Mouse (Mus musculus) heart, postnatal 14 days (tissue): ENCODE measurements around the gene Aox1. TPM values are rescaled to one million over a fixed set of nuclear protein-coding genes. Genes with fewer than 3 reads are reported as not detected.

Experiments used
- DNase-seq, 2 experiments: peaks; one replicate each; pipeline ENCODE4 v3.0.0; 2021 to 2022
- intact Hi-C: fragments of 180-260 bp; cut with DNase I; formaldehyde crosslinking; loops from one replicate; pipeline ENCODE4 v1.15.1; 2025
- total RNA-seq, 2 experiments: library from RNA; stranded (reverse); gene quantifications; 2 replicates each; pipeline ENCODE4 v1.2.3; 2021

Aox1 gene
- total RNA-seq, 2 experiments from 2014 or later, result 3.9 to 6.5 TPM

DNA sequence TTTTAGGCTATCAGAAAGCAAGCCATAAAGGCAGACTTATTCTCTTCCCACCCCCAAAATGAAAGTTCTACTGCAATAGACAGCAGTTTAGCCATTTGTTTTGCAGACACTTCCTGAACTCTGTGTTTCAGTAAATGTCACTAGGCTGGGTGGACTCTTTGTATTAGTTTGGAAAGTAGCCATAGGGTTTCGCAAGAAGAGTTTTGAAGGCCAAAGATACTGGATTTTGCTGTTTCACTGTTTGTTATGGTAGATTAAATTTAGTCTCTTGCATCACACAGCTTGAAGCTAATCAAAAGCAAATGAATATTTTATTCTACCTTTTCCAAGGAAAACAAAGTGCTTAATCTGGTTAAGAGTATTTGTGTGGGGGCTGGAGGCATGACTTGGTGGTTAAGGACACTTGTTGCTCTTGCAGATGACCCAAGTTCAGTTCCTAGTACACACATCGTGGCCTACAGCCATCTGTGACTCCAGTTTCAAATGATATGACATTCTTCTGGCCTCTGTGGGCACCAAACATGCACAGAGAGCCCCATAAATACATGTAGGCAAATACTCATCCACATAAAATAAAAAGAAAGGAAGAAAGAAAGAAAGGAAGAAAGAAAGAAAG lies 71.9 kb downstream of the Aox1 start:
- DNase-seq, result peak; percentile 28 to 37
- intact Hi-C loops, result no loop called here

DNA sequence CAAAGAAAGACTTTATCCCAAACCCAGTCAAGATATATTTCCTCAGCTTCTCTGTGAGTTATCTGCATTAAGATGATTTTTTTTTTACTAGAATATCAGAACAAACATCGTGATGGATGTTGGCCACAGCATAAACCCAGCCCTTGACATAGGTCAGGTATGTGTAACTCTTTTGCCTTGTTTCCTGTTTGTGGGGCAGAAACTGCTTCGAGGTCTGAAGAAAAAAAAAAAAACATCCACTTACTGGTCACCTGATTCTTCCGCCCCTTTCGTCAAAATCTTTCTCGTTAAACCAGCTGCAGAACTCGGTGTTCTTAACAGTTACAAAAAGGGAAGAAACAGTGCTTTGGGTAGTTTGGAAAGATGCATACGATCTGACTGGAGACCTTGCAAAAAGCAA lies 72.8 kb downstream of the Aox1 start:
- DNase-seq, result no peak
- intact Hi-C loops, result no loop called here

DNA sequence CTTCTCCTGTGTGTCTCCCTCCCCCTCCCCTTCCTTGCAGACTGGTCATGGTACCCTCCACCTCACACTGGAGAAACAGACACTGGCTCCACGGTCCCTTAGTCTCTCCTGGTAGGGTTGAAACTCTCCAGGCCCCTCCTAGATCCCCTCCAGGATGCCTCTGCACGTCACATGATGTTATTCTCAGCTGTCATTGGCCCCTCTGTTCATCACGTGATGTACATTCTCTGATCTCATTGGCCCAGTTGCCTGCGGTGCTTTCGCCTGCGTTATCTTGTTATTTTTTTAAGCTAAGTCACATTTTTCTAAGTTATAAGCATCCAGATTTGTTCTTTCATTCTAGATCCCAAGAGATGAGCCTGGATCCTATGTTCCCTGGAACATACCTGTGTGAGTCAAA lies 76.0 kb downstream of the Aox1 start:
- DNase-seq, result no peak
- intact Hi-C loops, result no loop called here

DNA sequence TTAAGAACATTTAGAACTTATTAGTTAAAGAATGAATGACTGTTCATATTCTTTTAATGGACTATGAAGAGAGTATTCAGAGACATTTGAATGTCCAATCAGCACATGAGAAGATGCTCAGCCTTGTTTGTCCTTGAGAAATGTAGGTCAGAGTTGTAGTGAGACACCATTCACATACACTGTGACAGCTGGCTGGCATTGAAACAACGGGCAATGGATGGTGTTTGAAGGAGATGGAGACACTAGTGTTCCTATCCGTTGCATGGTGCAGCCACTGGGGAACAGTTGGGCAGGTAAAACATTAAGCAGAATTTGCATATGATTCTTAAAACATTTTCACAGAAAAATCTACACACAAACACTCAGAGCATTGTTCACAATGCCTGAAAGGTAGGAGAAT lies 77.3 kb downstream of the Aox1 start:
- DNase-seq, result no peak
- intact Hi-C loops, result no loop called here

DNA sequence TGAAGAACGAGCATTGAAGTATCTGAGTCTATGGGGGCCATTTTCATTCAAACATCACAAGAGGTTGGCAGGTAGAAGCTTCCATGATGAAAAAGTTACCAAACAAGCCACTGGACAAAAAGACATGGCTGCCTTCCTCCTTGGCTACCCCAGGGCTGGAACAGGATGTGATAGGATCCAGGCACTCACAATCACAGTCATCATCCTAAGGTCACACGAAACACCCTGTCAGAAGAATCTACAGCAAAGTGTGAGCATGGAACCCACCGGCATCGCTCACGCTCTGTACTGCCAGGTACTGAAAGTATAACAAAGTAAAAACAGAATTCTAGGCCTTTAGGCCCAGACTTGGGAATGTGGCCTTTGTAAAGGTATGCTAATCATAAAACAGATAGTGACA lies 80.5 kb downstream of the Aox1 start:
- intact Hi-C loops, result no loop called here
- DNase-seq, result no peak

DNA sequence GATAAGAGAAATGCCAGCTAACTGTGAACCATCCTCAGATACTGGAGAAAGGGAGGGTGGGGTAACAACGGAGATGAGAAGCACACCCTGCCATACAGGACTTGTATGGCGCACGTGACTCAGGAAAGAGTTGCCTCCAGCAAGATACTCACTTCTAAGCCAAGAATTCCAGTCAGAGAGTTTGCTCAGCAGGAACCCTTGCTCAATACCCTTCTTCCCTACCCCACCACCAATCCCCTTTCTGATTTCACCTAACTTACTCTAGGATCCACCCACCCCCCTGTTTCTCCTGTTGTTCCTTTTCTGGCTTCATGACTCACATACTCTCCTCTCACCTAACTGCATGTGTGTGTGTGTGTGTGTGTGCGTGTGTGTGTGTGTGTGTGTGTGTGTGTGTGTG lies 81.6 kb downstream of the Aox1 start:
- intact Hi-C loops, result no loop called here
- DNase-seq, result no peak

DNA sequence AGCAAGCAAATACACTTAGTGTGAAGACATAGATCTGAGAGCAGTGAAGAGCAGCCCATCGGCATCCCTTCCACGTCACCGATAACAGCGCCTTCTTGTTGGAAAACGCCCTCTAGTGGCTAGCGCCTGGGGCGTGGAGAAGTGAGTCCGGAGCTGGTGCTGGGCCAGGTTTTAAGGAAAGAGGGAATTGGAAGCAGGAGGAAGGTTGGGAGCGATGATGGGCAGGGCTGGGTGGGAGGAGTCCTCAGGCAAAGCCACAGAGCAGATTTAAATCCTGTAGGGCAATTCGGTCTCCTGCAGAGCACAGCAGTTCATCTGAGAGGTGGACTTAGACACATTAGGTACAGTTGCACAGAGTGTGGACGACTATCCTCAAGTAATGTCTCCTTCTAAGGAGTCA lies 83.1 kb downstream of the Aox1 start, which contains the start of gene Aox3:
Gene Aox3, plus strand, starts transcription at position 251 of the 400 bp plus-strand sequence.
- DNase-seq, result peak; percentile 76 to 83

DNA sequence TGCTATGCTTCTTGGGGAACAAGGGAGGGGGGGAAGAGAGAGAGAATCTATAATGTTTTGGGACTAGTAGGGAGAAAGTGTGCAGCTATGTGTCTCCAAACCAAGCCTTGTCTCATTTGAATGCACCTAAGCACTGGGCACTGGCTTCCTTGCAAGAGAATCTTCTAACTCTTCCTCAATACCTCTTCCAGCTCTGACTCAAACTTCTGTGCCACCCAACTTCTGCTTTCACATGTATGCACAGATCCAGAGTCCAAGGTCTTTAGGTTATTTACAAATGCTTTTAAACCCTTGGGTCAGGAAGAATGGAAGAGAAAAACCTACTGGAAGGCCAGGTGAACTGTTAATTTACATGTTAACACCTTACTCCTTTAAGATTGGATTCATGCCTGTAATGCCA lies 83.7 kb downstream of the Aox1 start:
- intact Hi-C loops, result no loop called here
- no peak for DNase-seq

More for the DNA sequence above, 83.1 kb downstream of the Aox1 start, which contains the start of gene Aox3:
- intact Hi-C loops, result no loop called here

DNA sequence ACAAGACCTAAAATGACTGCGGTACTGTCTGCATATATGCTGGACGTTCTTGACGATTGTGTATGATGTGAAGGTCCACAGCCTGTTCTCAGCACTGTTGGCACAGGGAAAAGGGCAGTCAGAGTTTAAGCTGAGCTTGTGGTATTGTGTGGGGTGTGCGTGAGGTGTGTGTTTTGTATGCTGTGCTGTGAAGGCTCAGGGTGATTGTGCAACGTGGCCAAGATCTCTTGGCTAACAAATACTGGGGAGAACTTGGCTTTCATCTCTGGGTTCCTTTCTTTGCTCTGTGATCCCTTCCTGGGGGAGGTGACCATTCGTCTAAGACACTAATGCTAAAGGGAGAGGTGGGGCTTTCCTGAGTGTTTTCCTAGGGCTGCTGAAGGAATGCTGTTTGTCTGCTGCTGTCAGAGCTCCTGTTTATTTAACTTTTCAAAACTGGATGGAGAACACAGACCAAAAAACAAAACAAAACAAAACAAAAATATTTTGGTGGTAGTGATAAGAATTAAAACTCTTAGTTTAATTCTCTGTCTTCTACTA lies 84.4 kb downstream of the Aox1 start:
- no peak for DNase-seq
- intact Hi-C loops, result no loop called here

DNA sequence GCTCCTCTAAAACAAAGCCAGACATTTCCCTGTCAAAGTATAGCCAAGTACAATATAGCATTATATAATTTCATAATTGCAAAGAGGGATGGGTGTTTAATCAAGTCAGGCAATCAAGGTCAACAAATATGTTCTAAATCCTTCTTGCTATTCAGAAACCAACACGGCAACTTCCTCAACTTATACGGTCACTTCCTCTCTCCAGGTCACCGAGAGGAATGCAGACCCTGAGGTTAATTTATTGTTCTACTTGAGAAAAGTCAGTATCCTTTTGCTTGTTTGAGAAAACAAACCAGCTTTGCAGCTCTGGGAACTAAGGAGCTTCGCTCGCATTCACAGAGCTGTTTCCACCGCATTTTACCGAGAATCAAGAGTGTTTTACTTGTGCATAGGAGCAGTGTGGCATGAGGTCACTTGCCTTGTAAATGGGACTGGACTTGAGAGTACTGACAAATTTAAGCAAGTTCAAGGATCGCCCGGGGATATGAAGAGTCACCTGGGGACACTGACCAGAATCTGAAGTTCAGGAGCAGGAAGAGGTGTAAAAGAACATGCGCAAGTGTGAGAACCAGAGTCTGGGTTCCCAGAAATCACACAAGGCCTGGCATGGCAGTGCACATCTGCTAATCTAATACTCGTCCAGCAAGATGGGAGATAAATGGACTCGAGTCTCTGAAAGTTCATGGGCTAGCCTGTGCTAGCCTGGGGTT lies 85.1 kb downstream of the Aox1 start:
- intact Hi-C loops, result no loop called here
- DNase-seq, result no peak

DNA sequence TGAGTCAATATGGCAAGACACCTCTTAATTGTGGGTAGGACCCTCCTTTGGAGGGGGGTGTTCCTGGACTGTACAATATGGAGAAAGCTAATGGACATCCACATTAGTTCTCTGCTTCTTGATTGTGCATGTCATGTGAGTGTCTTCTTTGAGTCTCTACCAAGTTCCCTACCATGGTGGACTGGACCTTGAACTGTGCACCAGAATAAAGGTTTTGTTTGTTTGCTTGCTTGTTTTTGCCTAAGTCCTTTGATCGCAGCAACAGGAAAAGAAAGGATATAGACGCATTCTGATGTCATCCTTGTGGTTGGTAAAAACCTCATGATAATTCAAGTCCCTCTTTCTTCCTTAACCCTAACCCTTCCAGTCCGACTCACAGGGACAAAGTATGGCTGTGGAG lies 88.5 kb downstream of the Aox1 start:
- intact Hi-C loops, result no loop called here

DNA sequence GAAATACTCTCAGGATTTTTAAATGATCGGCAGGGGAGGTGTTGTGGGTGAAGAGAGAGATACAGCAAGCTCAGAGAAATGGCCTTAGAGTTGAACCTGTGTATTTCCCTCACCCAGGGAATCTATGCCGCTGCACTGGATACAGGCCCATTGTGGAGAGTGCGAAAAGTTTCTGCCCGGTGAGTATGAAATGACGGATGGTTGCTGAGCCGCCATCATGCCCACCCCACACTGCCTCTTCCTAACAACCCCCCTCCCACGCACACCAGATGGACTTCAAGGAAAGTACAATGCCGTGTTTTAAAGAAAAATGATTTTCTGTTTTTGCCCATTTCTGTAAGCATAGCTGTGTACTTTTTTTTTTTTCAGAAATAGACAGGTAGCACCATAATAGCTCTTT lies 95.2 kb downstream of the Aox1 start:
- no peak for DNase-seq

More for the DNA sequence above, 88.5 kb downstream of the Aox1 start:
- no peak for DNase-seq

DNA sequence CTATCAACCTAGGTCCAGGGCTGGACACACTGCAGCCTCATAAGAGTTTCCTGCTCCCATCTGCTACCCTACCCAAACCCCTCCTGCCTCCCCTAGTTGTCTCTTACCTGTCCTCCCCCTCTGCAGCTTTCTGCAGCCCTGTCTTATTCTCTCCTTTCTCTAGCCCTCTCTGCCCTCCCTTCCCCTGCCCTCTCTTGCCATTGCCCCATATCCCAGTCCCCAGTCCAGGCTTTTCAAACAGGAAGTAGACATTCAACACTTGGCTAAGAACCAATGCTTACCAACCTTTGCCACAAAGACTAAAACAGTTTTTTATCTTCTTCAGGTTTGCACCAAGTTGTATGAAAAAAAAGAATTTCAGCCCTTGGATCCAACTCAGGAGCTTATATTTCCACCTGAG lies 108.2 kb downstream of the Aox1 start:
- intact Hi-C loops, result no loop called here
- no peak for DNase-seq

More for the DNA sequence above, 95.2 kb downstream of the Aox1 start:
- intact Hi-C loops, result no loop called here

DNA sequence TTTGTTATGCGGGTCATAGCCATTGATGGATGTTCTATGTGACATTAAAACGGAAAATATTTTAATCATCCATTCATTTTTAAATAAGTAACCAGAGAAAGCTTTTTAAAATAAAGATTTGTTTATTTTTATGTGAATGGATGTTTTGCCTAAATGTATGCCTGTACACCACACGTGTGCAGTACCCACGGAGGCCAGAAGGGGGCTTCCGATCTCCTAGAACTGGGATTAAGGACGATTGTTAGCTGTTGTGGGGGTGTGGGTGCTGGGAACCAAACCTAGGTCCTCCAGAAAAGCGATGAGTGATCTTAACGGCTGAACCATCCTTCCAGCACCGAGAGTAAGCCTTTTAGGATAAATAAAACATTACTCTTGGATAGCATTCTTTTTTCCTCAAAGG lies 109.3 kb downstream of the Aox1 start:
- DNase-seq, result no peak
- intact Hi-C loops, result no loop called here

DNA sequence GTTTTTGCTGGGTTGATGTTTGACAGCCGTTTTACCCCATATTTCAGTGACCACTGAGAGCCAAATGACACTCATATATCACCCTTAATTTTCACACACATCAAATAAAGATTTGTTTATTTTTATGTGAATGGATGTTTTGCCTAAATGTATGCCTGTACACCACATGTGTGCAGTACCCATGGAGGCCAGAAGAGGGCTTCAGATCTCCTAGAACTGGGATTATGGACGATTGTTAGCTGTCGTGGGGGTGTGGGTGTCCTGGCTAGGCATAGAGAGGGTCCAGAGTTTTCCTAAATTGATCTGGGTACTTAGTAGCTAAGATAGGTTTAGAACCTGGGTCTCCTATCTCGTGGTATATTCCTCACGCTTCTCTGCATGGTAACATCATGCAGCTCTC lies 110.9 kb downstream of the Aox1 start:
- intact Hi-C loops, result no loop called here
- DNase-seq, result no peak

DNA sequence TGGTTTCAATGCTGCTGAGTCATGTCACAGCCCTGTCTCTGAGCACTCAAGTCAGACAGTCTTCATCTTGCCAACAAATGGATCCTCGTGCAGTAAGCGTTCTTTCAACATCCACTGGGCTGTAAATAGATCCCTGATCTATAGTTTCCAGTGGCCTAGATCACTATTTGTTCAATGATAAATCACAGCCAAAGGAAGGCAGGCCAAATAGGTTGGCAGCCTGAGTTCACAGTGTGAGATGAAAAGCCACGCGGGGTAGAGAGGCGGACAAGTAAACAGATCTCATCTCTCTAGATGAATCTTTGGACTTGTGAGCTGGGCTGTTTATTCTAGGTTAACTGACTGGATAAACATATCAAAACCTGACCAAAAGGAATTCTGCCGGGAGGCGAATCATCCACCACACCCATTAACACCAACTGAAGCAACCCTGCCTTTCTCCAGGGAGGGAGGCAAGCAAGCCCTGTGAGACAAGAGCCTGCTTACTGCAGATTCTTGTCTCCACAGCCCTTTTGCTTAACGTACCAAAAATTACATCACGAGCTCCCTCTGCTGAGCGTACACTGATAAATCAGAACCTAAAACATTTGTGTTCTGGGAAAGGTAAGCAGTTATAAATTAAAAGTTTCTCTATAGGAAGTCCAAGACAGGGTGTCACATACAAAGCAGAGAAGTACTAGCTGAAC lies 114.8 kb downstream of the Aox1 start:
- peak in 1 of 2 experiments; percentile 31 for DNase-seq
- intact Hi-C loops, result loop anchor here (5.0 kb wide), 1 partner anchor 717 kb away; no protein-coding TSS in a partner anchor

DNA sequence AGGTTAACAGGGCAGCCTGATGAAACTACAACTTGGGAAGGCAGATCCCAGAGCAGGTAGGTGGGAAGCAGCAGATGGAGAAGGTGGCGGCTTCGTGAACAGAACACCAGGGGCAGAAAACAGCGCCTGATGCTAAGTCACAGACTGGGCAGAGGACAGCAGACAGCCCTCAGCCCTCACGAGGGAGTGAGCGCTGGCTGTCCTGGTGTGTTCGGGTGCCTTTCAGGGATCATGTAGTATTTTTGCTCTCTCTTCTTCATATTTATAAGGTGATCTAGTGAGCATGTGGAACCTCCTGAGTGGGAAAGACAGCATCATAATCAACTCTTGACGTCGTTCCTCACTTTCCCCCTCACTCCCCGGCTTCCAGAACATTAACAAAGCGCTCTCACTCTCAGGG lies 116.3 kb downstream of the Aox1 start:
- intact Hi-C loops, result loop anchor here (5.0 kb wide), 1 partner anchor 719 kb away; no protein-coding TSS in a partner anchor

DNA sequence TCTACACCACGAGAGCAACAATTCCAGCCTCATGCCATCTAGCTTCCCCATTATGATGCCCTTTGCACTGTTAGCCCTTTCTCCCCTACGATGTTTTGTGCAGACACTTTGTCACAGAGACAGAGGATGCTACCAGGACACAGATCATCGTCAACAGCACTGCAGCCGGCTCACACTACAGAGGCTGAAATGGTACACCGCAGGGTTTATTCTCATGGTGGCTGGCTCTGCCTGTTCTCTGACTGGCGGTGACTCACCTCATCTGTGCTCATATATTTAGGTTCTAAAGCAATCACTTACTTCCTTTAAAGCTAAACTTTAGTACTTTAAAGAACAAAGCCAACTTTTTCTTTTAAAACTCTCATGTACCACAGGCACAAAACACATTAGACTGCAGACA lies 118.0 kb downstream of the Aox1 start:
- DNase-seq, result no peak
- intact Hi-C loops, result loop anchor here (5.0 kb wide), 1 partner anchor 720 kb away; no protein-coding TSS in a partner anchor

More for the DNA sequence above, 116.3 kb downstream of the Aox1 start:
- DNase-seq, result no peak

DNA sequence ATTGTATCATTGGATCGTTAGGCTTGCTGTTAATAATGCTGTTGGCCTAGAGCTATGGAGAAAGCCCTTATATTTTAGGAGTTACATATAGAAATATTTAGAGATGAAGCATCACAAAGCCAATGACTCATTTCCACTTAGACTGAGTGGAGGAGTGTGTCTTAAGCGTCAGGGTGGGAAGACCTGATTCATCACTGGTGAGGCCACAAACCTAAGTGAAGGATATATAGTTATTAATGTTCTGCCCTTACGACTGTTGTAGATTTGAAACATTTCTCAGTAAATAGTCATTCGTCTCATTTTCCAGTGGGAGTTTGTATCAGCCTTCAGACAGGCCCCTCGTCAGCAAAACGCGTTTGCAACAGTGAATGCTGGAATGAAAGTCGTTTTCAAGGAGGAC lies 122.5 kb downstream of the Aox1 start:
- intact Hi-C loops, result no loop called here
- DNase-seq, result no peak
